Mouse (Mus musculus): ENCODE measurements around the gene Rnf43.

The Rnf43 gene

DNA sequence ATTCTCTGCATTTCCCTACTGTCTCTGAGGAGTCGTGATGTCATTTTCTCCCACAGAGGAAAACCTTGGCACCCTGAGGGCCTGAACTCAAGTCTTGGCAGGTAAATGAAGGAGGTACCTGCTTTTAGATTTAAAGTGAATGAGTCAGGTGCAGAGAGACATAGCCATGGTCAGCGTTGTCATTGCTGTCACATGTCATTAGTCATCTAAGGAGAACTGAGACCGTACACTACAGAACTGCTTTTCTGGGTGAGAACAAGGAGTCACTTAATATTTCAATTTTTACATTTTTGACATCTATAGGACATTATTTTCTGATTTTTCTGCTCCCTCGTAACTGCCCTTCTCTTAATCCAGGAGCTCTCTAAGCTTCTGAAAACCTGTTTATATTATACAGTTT lies 16.0 kb downstream of the Rnf43 start:
- no peak for DNase-seq

DNA sequence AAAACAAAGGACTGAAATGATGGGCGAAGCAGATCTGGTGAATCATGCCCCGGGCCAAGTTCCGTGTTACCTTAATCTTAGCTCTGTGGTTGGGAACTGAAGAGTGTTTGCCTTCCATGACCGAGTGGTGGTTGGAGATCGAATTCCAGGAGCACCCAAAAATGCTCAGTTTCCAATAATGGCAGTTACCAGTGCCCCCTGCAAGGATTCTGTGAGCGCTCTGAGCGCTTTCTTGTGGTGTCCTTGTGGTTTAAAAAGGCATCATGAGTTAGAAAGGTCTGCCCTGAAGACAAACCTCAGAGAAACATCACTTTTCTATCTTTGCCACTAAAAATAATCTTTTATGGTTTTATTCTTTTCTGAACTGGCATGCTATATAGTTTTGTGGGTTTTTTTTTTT lies 16.5 kb downstream of the Rnf43 start:
- no peak for DNase-seq

DNA sequence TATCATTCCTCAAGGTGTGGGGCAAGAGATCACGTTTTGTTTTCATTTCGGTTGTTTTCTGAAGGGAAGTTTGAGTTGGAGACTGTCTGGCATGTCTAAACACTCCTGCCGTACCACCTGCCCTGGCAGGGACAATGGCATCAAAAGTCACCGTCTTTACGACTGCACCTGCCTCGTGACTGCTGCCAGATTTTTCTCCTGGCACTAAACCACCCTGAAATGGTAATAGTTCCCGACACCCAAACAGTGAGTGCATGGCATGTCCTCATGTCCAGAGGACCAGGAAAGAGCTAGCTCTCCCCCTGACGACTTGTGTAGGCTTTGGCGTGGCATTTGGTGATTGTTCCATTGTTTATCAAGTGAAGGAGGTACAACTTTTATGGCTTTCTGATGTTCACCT lies 18.3 kb downstream of the Rnf43 start:
- DNase-seq, result peak; percentile 19

DNA sequence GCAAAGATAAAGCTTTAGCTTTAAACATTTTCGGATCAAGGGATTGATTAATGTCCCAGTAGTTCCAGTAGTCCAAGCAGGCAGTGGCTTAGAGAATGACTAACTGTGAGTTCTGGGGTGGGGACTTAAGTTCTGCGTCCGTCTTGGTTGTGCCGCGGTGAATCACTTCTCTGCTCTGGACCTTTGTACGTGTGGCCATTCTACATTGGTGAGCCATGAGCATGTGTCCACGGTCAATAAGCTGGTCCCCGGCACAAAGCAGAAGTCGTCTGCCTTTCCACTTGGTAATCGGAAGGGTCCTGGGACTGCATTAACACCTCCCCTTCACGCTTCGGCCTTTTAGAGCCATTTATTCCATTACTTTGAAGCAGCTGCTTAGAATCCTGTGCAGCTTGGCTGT lies 19.6 kb downstream of the Rnf43 start:
- DNase-seq, result no peak

DNA sequence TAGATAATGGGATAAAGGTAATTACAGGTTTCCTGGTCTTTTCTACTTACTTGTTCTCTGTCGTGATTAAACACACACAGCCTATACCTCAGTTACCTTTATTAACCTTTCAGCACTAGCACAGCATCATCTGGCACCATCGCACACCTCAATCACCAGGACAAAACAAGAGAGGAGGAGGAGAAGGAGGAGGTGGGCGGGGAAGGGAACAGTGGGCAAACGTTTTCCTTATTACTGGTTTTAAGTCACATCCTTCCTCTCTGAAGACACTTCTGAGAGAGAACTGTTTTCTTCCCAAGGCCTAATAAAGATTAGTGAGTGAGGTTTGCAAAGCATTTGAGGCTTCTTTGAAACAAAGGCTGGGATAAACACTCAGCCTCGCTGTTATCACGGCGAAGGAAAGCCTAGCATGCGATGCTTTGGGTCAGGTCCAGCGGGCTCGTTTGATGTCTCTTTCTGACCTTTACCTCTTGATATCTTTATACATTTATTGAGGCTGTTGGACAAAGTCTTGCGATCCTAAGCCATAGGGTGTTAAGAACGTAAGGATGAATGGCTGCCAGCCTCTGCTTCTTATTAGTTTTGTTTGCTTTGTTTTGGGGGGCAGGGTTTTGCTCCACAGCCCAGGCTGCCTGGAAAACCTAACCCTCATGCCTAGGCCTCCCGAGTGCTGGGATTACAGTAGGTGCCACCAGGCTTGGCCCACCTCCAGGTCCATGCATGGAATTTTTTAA lies 20.5 kb downstream of the Rnf43 start:
- DNase-seq, result no peak

DNA sequence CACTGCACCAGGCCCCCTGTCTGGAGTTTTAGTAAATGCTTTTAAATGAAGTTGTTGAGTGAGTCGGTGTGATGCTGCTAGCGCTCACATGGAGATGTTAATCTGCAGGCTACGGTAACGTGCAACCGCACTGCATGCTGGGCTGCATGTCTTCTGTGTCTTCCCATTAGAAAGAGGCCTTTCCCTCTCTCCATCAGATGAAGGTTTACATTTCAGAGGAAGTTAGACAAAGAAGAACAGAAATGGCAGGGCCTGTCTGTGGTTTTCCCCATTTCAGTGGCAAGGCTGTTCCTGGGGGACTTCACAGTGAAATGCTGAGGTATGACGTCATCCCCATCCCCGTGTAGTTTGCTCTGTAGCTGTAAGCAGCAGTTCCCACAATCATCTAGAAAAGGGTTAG lies 23.9 kb downstream of the Rnf43 start:
- no peak for DNase-seq

DNA sequence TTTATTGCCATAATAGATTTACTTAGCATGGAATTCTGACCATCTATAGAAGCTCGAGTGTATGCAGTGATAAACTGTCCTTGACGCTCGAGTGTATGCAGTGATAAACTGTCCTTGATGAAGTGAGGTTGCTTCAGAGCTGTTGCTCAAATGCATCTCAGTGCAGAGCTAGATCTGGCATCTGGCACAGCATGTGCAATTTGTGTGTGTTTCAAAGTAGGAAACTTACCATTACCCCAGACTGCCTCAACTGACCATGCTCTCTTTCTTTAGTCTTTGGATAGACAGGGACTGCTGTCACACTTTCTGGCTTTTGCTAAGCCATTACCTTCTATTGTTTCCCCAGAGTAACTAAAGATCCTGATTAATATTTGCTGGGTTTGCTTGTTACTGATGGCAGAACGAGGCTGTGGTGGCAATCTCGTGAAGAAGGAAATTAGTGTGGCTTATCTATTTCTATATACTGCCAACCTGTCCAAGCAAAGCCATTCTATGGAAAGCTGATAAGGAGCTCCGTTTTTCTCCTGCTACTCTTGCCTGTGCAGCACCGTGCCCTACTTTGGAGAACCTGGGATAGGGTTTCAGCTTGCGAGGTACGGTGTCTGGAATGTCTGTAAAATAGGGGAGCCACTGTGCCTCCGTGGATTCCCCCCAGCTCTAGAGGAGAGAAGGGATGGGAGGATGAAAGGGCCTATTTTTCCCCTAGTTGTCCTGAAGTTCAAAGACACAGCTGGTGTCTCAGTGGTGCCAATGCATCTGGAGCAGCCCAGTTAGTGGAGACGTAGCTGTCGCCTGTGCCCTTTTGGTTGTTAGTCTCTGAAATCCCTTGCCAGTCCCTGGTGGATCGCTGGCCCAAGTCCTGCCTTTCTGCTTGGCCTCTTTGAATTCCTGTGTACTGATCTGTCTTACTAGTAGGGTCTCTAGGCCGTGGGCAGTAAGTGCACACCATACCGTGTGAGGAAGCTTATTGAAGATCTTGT lies 25.0 kb downstream of the Rnf43 start:
- no peak for DNase-seq

DNA sequence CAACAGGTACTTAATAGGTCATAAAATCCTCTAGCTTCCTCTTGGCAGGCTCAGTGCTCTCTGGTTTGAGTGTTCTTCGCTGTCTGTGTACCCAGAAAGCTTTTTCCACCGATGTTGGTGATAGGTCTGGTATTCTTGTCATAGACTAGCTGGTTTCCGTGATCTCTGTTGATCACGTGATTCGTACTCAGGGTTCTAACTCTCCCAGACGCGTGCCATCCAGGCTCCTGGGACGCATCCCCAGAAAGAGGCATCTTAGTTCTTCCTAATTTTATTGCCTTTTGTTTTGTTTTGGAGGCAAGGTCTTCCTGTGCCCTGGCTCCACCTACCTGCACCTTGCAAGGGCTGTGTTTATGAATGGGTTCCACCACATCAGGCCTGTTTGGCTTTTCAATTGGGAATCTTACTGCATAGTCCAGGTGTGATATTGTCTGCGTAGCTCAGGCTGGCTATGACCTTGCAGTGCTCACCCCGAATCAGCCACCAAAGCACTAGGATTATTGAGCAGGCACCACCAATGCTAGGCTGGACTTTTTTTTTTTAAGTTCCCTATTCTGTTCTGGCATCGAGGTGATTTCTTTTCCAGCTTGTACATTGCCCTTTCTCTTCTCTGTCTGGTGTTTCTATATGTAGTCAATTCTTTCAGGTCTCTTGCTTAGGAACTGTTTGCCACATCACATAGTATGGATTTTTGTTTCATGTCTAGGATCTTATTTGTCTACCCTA lies 26.1 kb downstream of the Rnf43 start:
- DNase-seq, result peak; percentile 20

DNA sequence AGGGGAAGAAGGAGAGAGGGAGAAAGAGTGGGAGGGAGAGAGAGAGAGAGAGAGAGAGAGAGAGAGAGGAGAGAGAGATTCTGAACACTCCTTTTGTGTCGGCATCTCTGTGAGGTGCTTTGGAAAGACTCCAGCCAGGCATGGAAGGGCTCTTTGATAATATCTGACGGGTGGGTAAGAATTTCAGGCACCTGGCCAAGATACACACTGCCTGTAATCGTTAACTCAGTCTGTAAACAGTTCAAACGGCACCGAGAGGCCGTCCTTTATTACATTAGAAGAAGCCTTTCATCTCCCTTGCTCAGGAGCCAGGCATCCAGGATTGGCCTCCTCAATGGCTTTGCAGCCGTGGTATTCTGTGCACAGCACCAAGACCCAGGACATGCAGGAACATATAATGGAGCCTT lies 26.9 kb downstream of the Rnf43 start:
- DNase-seq, result peak; percentile 94

DNA sequence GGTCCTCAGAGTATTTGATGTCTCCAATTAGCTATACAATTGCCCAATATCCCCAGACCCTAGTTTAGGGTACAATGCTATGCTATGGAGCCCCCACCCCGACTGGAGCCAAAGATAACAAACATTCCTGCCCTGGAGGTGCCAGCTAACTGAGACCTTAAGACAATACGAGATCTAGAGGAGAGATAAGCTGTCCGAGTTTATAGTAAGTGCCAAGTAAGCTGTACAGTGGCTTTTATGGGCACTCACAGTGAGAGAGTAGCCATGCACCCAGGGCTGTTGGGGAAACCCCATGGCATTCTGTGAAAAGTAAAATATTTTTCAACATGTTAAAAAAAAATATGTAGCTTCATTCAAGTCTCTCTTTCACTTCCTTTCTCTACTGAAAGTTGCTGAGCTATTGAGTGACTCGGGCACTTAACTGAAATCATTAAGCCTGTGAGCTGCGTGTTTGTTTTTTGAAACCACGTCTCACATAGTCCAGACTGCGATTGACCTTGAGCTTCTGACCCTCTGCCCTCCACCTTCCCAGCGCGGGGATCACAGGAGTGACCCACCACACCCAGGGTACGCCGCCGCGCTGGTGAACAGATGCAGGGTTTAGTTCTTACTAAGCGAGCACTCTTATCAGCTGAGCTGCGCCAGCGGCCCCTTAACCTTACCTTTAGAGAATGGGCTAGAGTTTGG lies 27.7 kb downstream of the Rnf43 start:
- peak; percentile 15 for DNase-seq

DNA sequence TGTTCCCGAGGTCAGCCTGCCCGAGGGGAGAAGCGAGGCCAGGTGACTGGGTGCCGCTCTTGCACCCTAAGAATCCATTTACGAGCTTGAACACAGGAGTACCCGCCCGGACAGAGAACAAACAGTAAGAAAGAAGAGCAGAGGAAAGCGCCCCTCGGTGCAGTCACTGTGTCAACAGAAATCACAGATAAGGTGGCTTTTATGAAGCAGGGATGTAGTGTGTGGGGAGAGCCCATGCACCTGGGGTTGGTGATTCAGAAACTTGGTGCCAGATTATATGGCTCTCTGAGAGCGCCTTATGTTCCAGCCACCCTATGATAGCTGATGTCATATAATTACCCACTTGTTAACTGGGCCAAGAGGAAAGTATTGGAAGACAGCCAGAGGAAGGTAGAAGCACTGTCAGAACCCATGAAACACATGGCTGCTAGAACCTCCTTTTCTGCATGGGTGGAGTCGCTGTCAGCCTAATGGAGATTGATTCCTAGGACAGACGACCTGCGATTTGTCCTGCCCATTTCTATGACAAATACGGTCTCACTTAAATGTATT lies 34.7 kb downstream of the Rnf43 start:
- no peak for DNase-seq

DNA sequence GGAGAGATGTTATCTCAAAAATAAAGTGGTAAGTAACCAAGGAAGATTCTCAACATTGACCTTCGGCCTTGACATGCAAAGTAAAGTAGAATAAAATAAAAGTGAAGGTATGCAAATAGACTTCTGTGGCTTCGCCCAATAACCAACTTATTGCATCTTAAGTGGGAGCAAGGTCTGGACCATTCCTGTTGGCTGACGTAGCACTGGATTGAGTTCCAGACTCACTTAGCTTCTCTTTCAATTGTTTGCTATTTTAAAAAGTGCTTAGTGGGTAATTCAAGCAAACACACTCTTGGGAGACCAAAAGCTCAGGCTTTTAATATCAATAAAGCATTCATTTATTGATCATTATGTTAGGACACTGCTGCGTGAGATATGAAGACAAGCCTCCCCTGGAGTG lies 35.6 kb downstream of the Rnf43 start:
- peak; percentile 57 for DNase-seq

DNA sequence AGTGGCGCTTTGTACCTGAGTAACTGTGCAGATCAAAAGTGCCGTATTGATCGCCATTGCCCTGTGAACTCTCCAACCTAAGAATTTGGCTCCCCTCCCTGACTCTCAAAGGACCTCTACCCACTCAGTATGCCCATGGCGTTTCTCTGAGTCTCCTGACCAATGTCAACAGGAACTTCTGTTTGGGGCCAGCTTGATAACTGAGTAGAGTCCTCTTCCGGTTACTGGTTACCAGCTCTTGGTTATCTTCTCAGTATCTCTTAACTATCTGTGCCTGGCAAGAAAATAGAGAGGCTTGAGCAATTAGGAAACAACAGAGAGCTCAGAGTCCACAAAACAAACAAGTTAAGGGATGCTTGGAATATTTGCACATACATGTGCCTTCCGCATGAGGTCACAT lies 38.6 kb downstream of the Rnf43 start:
- no peak for DNase-seq

DNA sequence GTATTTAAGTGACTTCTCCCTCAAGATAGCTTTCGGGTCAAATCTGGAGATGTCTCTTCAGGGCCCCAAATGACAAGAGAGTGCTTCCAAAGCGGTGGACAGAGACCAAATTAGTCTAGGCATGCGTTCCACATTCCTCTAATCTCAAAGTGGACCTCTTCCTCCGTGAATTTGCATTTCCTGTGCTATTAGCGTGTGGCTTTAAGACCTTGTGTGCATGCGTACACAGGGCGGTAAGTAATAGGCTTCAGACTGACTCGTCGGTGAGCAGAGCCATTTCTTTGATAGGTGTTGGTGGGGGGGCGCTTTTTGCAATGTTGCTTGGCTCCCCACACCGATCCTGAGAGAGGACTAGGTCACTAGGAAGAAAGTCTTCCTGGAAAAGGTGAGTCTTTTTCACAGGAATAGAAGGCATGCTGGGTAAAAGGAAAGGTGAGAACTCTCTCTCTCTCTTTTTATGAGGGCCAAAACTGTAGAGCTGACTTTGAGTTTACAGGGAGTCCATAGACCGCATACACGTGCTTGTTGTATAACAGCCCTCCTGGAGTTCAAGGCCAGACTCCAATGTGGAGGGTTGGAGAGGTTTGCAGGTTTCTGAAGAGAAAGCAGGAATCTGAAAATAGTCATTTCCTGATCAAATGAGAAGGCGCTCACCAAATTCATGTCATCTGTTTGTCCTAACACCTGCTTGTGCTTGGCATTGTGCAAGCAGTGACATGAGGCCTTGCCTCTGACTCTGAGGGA lies 39.5 kb downstream of the Rnf43 start:
- DNase-seq, result no peak

DNA sequence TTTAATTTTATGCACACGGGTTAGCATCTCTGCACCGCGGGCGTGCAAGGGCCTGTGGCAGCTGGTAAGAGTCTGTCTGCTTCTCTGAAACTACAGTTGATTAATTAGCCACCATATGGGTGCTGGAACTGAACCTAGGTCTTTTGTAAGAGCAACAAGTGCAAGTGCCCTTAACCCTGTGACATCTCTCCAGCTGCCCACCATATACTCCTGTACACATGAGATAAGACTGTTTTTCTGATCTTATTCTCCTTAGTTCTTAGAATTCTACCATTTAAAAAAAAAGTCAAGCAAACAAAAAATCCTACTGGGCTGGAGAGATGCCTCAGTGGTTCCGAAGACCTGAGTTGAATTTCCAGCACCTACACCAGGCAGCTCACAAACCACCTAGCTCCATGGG lies 41.1 kb downstream of the Rnf43 start:
- no peak for DNase-seq

DNA sequence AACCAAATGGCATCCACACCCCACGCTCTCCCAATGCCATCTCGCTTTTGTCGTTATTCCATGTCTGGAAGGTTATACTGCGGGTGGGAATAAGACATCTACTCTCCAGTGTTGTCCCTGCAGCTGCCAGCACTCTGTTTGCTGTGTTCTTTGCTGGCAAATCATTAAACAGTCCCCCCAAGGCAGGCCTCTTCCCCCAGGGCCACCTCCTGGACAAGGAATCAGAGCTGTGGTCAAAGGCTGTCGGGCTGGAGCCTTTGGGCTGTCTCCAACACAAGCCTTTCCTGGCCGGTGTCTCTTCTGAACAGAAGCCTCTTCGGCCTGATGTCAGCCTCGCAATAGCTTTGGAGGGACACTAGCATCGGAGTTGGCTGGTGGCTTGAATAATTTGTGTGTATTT lies 41.8 kb downstream of the Rnf43 start:
- no peak for DNase-seq

DNA sequence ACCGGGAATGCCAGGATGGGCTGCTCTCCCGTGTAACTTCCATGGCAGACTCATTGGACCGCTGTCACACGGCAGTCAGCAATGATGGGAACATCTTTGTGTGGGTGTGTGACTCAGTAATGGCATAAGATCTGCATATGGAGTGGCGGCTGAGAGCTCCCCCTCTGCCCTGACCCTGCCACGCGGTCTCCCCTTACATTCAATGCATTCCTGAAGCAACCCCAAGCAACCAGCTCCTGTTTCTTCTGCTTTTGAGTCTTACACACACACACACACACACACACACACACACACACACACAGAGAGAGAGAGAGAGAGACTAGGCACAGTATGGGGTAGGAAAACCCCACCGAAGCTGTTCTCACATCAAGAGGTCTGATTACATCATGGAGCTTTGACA lies 45.0 kb downstream of the Rnf43 start:
- DNase-seq, result no peak

DNA sequence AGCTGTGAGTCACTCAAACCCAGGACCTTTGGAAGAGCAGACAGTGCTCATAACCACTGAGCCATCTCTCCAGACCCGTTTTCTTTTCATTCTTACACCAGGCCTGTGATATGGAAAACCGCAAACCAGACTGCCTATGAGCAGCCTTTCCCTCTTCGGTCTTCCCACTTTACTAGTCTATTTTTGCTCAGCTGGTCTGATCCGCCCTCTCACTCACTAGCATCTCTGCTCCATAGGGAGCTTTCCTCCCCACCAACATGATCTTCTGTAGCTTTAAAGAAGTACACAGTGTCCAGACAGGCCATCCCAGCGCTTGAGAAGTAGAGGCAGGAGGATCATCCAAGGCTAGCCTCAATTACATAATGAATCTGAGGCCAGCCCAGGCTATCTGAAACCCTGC lies 46.5 kb downstream of the Rnf43 start:
- DNase-seq, result no peak

DNA sequence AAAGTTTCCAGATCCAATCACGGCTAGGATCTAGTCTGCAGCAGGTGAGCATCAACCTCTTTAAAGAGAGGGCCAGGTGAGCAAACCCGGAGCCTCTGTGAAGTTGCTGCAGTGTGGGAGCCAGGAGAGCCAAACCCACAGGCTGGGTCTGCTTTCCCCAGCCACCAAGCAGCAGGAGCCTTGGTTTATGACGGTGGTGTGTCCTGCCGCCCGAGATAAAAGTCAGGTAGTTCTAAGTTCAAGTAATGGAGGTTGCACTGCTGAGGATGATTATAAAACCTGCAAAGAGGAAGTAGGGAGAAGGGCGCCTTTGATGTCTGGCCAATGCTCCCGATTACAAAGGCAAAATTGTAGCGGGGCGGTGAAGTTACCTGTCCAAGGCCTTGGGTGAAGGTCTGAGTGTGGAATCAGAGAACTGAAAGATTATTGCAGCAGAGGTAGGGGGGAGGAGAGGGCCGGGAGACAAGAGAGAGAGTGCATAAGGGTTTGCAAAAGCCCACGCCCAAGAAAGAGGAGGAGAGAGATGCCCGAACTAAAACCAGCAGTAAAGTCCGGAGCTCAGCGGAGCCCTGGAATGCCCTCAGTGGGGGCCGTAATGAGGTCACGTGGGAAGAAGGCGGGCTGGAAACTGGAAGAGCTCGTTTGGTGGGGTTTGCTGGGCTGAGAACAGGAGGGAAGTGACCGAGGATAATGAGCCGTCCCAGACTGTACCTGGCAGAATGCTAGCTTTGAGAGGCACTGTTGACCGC lies 47.2 kb downstream of the Rnf43 start:
- DNase-seq, result peak; percentile 87

DNA sequence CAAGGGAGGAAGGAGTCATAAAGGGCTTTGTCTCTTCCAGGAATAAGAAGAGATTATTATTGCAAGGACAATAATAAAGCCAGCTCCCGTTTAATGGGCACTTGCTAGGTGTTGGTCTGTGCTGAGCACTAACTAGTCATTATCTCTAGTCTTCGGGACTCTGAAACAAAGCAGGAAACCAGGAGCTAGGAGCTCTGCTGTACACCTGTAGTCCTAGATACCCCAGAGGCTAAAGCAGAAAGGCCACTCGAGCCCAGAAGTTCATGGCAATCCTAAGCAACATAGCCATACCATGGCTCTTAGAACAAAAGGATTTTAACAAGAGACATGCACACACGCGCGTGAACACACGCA lies 47.7 kb downstream of the Rnf43 start:
- DNase-seq, result no peak

DNA sequence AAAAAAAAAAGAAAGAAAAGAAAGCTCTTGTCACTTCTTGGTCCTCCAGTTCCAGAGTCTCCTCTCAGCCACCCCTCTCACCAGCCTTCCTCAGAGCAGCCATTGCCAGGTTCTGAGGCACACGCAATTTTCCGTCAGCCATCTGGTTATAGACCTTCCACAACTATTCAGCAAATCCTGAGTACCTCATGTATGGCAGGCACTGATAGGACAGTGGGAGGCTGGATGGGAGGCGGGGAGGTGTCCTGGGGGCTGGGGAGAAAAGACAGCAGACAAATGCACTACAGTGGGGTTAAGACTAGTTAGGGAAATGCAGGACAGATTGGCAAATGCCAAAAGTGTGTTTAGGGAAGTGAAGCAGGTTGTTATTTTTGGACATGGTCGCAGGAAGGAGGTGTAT lies 49.7 kb downstream of the Rnf43 start:
- DNase-seq, result no peak
